Mouse (Mus musculus): ENCODE measurements around the gene Cnih1.
"Not testable (repeated sequence)": the region's sequence is repeated elsewhere in the genome, so short reads cannot be mapped to it uniquely, and the experiment has no call there.

Gene Cnih1

DNA sequence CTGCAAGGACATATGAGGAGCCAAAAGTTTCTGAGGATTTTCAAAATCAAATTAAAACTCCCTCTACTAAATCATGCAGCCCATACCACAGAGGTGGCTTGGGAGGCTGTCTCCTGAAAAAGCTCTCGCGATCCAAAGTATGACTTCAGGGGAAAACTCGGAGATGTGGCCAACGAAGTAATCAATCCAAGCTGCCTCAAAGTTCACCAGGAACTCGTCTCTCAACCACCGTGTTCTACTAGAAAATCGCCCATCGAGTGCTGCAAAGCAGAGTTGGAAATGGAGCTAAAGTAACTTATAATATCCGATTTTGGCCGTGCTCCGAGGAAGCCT lies 791 bp downstream of the Cnih1 start:
- no peak for DNase-seq

DNA sequence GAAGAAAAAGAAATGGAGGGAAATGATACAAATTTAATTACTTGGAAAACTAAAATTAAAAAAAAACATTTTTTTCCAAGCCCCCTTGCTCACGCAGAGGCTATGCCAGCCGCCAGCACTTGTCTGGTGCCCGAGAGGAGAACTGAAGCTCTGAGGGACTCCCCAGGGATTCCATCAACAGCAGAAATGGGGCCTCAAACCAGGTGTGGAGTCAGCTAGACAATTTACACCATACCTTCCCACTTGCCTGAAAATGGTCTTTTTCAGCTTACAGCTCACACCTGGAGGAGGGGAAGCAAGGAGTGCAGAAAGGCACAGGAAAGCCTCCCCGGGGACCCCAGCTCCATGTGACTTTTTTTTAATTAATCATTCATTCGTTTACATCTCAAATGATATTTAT lies 3.0 kb downstream of the Cnih1 start:
- no peak for DNase-seq

DNA sequence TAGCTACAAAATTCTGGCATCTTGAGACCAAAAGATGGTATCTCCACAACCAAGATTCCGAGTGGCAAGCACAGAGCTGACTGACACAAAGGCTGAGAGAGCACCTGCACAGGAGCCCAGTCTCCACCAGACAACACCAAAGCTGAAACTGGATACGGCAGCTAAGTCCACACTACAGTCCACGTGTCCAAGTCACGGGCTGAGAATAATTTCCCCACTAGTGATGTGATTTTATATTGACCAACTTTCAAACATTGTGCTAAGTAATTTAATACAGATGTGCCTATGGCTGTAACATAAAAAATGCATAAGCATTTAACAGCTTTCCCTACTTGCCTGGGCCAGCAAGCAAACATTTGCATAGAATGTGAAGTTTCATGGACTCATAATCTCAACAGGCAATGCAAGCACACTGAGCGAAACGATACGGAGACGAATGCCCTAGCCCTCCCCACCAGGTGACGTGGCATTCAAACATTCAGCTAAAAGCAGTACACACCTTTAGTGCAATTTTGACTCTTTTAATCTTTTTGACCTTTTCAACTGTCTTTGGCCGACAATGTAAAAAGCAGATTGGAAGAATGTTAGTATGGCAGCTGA lies 4.8 kb downstream of the Cnih1 start:
- no peak for DNase-seq

DNA sequence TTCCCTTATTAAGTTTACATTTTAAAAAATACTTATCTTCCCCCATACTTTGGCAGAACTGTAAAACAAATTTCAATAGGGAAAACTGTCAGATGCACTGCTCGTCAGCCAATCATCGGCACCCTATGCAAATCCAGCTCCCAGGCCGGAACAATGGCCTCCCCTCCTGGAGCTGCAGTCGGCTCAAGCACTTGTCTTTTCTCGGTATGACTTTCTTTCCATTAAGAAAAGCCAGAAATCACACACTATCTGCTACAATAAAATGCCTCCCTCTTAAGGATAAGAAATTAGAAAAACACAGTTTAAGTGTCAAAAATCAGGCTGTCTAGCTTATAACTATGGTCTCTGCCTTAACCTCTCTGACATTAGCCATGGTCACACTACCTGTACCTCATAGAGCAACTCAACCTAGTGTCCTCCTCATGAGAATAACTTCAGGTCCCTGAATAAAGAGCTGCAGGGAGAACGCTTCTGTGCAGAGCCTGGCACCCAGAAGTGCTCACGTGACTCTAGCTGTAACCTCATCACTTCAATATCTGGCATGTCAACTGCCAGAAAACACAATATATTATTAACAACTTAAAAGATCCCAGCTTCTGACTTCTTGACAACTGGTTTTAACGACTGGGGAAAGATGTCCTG lies 5.9 kb downstream of the Cnih1 start:
- no peak for DNase-seq

DNA sequence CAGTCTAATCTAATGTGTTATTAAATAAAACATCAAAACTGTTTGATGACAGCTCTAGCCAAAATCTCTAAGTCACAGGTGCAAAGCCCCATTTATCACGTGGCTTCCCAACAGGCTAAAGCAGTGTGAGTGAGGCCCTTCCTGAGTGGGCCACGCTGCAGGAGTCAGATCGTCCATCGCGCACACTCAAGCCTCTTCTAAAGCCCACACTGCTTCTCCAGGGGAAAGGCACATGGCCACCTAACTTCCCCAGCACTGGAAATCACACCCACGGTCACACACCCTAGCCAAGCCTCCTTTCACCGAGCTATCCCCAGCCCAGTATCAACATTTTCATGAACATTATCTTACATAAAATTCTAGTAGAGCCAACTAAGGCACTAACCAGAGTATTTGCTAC lies 7.1 kb downstream of the Cnih1 start:
- no peak for DNase-seq

DNA sequence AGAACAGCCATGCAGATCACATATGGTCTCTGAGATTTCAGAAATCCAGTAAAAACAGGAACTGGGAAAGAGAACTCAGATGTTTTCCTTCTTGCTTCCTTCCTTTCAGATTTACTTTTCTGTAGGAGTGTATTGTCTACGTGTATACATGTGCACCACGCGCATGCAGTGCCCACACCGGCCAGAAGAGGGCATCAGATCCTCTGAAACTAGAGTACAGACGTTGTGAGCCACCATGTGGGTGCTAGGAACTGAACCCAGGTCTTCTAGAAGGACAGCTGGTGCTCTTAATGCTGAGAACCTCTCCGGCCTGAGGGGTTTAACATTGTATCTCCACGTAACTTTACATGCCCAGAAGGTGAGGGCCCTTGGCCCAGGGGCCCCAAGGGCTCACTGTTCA lies 9.0 kb downstream of the Cnih1 start:
- no peak for DNase-seq

DNA sequence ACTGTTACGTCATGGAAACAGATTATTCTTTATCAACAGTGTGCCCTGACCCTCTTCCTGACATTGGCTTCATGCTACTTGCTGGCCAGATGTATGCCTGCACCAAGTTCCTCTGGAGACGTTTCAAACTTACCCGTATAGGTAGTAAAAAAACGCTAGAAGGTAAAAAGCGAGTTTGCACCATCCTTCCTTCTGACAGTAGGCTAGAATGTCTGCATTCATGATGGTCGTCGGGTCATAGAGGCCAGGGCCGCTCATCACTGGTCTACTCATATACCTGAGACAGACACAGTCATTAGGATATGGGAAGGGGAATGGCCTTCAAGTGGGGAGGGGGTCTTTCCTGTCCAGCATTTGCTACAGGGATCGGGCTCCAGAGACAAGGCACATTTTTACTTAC lies 9.5 kb downstream of the Cnih1 start:
- DNase-seq, result no peak

DNA sequence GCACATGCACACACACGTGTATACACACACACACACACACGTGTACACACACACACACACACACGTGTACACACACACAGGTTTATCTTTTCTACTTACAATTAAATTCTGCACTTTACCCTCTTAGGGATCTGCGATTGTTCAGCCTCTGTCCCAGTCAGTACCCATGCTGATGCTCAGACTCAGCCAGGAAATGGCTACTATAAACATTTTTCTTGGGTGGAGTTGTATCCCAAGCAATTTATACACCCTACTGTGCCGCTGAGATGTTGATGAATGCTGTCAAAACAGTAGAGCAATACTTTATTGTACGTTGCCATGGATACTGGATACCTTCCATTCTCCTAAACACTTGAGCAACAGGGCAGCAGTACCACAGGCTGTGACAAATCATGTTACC lies 18.2 kb downstream of the Cnih1 start:
- DNase-seq, result no peak

DNA sequence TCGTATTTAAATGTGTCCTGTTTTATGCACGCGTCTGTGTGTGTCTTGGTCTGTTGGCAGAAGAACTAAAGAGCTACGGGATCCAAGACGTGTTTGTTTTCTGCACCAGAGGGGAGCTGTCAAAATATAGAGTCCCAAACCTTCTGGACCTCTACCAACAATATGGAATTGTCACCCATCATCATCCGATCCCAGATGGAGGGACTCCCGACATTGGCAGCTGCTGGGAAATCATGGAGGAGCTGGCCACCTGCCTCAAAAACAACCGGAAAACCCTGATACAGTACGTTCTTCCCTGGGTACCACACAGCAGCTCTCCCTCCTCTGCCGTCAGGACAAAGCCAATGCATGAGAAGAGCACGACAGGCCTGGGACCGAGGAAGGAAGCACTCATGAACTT lies 21.1 kb downstream of the Cnih1 start:
- peak; percentile 66 for DNase-seq

DNA sequence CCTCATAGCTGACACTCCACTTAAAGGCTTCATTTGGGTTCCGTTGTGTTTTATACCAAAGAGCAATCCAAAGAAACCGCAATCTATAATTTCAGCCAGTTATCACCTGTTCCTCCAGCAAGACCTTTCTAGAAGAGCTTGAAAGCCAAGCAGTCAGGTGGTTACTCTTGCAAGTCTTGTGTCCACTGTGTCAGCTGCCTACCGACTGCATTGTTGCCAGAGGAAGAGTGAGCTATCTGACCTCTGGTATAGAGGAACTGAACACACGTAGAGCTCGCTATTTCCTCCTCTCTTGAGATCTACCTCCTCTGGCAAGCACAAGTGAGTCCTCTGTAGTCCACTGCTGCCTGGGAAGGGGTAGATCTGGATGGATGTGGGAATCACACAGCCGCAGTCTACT lies 27.0 kb downstream of the Cnih1 start:
- DNase-seq, result no peak

DNA sequence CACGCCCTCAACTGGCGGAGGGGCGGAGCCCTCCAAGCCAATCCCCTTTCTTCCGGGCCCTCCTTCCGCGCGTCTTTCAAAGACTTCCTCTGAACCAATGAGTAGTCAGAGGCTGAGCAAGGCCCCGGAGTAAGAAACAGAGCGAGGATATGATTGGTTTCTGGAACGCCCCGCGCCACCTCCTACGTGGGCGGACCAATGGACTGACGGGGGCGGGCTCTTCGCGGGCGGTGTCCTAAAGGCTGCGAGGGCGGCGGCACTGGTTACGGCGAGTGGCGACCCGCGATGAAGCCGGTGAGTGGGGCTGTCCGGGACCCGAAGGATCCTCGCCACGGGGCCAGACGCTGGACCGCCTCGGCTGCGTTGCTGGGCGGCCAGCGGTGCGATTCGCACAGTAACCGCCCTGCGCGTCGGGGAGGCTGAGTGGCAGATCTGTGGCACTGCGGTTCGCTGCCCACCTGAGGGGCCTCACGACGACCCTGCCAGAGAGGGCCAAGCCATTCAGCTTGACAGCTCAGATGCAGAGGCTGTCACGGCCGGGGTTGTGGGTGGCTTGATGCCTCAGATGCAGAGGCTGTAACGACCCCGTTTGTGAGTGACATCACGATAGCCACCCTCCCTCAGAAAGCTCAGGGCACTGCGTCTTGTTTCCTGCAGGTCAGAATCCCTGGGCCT lies 27.7 kb downstream of the Cnih1 start, which contains the start of gene Cdkn3:
Gene Cdkn3 (plus strand): TSS at position 187 of the 675 bp plus-strand sequence.
- peak; percentile 72 for DNase-seq

DNA sequence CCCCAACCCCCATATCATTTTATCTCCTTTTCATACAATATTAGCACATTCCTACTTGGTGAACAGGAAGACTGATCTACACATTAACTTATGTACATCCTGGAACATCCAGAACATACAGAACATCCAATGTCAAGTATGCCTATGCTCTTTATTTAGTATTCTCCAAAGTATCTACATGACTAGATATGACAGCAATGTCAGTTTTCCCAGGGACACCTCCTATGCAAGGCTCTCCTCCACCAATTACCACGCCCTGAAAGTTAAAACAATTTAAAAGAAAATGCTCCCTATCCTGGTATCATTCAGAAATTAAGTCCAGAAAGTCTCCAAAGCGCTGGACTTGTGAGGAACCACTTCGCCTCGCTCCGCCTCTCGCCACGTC lies 28.2 kb downstream of the Cnih1 start:
- DNase-seq, result no peak

DNA sequence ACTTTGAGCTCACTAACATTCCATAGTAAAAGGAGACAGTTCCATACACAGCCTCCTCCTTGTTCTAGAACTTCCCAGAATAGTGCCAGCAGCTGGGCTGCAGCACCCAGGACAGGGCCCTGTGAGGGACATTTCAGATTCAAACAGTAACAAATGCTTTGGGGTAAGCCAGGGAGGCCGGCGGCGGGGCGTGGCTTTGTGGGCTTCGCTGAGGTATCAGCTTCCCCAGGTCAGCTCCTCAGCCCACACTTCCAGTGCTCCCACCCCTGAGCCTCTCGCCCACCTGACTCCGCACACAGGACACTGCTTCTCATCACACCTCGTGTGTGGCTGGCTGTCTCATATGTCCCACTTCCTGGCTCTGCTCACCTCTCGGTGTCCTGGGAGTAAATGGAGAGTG lies 30.5 kb downstream of the Cnih1 start:
- DNase-seq, result no peak

DNA sequence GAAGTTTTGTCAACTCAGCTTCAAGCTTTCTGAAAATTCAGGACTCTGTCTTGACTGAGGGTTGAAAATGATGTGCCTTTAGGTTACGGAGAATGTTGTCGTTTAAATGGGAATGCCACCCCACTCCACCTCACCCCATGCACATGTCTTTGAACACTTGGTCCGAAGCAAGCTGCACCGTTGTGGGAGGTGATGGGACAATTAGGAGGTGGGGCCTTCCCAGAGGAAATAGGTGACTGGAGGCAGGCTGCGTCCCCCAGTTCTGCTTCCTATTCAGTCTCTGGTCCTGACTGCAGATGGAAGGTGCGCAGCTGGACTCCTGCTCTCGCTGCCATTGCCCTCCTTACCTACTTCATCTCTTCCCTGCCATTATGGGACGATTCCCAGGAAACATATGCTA lies 32.4 kb downstream of the Cnih1 start:
- DNase-seq, result no peak

DNA sequence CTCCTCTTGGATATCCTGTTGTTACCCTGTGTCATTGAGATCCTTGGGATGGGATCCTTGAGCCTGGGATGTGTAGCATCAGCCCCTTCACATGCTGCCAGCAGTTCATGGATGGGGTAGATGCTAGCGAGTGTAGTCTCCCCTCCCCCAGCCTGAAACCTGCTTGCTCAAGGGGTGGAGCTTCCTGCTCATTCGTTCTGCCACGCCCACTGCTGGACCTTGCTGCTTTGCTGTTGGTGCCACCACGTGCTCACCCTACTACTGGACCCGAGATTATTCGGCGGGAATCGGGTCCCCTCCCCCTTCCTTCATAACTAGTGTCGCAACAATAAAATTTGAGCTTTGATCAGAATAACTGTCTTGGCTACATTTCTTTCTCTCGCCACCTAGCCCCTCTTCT lies 33.8 kb downstream of the Cnih1 start:
- not testable (repeated sequence) for DNase-seq

DNA sequence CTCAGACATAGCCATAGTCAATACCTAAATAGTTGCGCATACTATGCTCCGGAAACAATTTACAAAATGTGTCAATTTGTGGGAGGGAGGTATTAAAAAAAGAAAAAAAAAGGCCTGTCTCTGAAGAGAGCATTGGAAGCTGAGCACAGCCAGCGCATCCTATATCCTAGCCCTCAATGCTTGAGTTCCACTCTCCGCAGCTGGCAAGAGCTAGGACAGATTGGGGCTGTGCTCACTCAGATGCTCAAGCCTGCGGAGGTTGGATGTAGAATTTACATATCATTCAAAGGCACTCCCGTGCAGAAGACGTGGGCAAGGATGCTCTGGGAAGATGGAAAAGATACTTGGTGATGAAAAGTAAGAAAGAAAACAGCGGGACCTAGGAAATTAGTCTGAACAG lies 42.8 kb downstream of the Cnih1 start:
- no peak for DNase-seq

DNA sequence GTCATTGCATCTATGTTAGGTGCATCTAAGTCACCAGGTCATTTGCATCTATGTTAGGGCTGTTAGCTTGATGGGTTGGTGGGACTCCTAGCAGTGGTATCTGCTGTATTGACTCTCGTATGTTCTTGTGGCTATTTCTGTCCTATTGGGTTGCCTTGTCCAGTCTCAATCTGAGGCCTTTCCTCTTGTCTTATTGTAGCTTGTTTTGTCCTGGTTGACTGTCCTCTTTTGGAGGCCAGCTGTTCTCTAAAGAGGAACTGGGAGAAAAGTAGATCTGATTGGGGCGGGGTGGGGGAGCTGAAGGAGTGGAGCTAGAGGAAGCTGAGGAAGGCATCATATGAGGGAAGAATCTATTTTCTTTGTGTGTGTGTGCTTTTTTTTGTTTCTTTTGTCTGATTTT lies 45.5 kb downstream of the Cnih1 start:
- no peak for DNase-seq

DNA sequence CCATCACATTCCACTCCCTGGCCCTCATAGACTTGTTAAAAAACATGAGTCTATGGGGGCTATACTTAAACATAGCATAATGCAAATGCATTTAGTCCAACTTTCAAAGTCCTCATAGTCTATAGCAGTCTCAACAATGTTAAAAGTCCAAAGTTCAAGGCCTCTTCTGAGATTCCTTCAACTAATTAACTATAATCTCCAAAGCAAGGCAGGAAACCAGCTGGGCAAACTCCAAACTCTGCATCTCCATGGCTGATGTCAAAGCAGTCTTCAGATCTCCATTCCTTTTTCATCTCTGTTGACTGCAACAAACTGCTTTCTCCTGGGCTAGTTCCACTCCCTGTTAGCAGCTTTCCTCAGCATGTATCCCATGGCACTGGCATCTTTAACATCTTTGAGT lies 50.9 kb downstream of the Cnih1 start:
- not testable (repeated sequence) for DNase-seq

DNA sequence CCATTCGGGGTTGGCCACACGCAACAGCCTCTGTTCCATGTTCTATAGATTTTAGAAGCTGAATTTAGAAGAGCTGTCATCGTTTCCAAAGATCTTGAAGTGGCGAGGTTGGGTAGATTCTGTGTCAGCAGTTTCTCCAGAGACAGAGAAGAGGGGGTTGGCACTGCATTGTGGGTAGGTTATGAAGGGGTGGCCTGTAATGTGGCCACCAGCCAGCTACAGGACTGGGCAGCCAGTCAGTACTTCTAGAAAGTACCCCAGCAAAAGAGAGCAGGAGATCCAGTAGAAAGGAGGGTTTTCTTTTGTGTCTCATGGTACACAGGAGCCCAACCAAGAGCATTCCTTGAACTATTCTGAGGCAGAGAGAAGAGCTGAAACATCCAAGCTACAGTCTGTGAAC lies 51.8 kb downstream of the Cnih1 start:
- no peak for DNase-seq

DNA sequence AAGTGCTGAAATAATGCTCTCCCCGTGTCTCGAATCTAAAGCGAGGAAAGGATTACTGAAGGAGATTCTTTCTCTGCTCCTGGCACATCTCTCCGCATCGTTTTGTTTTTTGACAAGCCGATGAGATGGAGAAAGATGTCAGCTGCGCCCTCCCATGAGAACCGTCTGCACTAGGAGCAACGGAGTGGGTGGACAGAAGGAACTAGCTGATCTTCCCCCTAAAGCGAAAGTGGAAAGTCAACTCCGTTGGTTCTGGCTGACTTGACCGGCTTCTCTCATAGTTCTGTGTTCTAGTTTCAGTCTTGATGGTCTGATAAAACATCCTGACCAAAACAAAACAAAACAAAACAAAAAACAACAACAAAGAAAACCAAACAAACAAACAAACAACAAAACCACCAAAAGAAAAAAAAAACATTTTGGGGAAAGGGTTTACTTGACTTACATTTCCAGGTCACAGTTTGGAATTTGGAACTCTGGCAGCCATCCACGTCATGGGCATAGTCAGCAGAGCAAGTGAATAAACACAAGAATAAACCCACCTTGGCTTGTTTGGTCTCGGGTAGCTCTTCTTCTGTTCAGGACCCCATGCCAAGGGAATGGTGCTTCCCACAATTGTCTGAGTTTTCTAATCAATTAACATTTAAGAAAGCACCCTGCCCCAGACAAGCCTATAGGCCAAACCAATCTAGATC lies 53.3 kb downstream of the Cnih1 start:
- DNase-seq, result no peak

DNA sequence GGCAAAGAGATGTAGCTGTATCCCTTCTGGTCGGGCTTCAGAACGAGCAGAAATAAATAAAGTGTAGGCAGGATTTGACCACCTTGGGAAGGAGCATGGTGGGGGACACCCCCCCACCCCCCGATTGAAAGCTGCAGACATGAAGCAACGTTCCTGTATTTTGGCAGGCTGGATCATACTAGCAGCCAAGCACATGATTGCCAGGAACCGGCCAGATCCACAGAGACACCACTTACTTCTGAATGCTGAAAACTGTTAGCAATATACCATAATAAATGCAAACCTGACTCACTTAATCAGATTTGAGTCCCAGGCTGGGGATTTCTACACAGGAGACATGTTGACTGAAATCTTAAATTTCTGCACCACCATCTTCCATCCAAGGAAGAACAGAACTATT lies 53.9 kb downstream of the Cnih1 start:
- no peak for DNase-seq

DNA sequence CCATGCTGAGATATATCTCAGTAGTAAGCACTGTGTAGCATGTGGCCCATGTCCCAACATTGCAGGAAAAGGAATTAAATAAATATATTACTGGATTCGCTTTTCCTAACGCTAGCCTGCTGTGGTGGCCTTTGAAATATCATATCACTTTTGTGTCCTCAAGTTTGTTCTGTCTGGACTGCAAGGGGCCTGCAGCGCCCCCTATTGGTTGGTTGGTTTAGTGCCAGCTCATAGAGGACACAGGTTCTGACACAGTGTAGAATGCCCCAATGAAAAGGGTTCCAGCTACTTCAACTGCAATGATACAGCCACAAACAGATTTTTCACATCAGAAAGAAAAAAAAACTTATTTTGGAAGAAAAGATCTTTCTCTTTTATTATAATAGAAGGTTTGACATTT lies 62.5 kb downstream of the Cnih1 start:
- DNase-seq, result peak; percentile 31
